Mouse (Mus musculus) ovary, postnatal 10 days (tissue): ENCODE measurements around the gene Tmem217.
A peak's percentile ranks its signal among the peaks of the same experiment; 100 is the strongest.

ENCODE experiments used
- DNase-seq: peaks from one replicate; pipeline ENCODE4 v3.0.0; 2022; ENCODE audit warnings: low spot score

Tmem217 gene

DNA sequence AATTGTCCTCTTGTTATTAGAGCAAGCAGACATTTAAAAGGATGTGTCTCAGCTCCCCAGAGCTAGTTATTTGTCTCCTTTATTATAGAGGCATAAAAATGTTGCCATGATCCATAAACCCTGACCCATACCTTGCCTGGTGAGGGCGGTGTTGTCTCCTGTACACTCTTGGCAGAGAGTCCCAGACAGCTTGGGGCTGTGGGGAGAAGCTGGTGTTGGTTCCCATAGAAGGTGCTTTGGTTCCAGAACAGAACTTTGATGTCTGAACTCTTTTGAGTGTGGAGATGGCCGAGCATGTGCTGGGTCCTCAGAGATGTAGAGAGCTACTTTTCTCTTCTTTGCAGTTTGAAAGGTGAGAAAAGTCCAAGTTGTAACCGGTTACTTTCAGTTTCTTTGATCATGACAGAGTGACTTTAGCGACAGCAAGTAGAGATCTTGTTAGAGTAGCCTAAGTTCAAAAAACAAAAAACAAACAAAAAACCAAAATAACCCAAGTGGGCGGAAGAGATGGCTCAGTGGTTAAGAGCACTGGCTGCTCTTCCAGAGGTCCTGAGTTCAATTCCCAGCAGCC, at the start of gene Tmem217:
TSS of gene Tmem217 (minus strand) at position 224 of the 571 bp plus-strand sequence.
- no peak for DNase-seq

DNA sequence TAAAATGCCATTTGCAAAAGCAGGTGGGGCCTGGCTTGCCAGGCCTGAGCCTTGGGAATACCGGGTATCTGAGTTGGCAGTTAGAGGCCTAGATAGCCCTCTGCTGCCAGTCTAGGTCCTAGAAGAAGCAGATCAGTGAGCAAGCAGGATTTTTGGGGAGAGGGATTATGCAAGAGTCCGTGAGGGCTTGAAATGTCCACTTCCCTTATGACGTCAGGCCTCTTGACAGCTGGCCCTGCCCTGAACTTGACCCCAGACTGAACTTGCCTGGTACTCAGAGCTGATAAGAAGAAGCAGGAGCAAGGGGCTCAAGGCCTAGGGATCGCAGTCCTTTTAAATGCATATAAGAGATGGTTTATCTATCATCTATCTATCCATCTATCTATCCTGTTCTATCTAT, 49.2 kb upstream of the Tmem217 start:
- no peak for DNase-seq

DNA sequence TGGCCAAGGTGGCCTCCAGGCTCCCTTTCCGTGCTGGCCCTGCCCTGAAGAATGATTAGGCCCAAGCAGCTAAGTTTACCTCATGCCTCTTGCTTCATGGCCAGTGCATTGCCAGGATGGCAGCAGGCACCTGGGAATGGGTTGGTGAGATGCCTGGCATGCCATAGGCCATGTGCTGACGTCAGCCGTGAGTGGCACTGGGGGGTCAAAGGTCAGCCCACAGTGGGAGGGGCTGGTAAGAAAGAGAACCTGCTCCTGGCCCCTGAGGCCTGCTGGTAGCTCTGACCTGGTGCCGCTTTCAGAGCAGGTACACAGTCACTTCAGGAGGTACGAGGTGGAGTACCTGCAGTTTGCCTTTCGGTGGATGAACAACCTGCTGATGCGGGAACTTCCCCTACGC, 47.4 kb upstream of the Tmem217 start:
- no peak for DNase-seq

GRCm38 (mm10) chr17:29599051-29599450, 46.9 kb upstream of the Tmem217 start:
- no peak for DNase-seq

DNA sequence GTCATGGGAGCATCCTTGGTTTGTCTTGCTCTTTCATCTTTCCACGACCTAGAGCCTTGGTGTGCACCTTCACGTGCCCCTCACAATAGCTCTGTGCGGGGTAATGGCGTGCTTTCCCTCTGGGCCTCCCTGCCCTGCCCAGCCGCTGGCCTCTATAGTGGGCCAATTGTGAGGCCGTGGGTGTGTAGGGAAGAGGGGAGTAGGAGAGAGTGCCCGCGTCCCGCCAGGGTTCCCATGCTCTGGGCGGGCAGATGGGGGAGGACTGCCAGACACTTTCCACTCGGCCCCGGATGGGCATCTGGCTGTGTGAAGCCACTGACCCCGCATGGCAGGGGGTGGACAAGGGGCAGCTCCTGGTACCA, 44.6 kb upstream of the Tmem217 start:
- no peak for DNase-seq

GRCm38 (mm10) chr17:29595891-29596770, 43.9 kb upstream of the Tmem217 start:
- DNase-seq, result no peak

GRCm38 (mm10) chr17:29589221-29589898, 37.2 kb upstream of the Tmem217 start:
- no peak for DNase-seq

DNA sequence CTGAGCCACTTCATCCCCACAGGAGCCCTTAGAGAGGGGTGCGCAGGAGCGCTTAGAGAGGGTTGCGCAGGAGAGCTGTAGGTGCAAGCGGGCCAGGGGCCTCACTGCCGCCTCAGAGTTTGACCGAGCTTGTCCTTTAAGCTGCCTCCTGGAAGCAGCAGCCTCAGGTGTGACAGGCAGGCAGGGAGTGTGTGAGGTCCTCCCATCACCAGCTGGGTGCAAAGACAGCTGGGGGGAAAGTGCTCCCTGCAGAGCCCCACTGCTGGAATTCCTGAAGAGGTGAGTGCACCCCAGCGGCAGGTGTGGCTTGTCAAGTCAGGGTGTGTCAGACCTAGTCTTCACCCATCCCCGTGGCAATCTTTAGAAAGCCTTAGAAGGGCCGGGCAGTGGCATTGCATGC, 34.7 kb upstream of the Tmem217 start:
- DNase-seq, result no peak

DNA sequence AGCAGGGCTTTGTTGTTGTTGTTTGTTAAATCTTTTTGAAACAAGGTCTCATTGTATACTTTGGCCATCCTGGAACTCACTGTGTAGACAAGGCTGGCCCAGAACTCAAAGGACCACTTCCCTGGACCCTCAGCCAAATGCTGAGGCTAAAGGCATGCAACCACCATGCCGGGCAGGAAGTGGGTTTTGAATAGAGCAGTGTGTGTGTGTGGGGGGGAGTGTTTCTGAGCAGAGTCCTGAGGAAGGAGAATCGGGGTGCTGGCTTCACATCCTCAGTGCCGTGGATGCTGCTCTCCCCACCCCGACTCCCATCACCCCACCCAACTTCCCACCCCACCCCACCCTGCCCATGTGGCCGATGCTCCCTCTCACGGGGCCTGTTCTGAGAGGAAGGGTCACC, 33.3 kb upstream of the Tmem217 start:
- no peak for DNase-seq

DNA sequence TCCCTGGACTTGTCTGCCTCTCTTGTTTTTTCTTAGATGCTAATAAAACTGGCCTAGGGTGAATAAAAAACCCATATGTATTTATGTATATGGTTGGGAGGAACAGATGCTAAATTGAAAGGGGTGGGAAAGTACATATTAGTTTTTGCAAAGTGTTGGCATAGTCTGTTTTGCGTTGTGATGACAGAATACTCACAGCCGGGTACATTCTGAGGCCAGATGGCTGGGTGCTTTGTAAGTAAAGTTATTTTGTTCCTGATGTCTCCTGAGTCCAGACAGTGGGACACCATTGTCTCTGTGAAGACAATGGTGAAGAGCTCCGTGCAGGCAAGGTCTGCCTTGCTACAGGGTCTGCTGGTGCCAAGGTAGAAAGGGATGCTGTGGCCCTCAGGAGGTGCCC, 32.6 kb upstream of the Tmem217 start:
- DNase-seq, result no peak

- no peak for DNase-seq
Measured at GRCm38 (mm10) chr17:29584306-29584705, 32.1 kb upstream of the Tmem217 start.

GRCm38 (mm10) chr17:29583569-29583968, 31.4 kb upstream of the Tmem217 start:
- DNase-seq, result no peak

DNA sequence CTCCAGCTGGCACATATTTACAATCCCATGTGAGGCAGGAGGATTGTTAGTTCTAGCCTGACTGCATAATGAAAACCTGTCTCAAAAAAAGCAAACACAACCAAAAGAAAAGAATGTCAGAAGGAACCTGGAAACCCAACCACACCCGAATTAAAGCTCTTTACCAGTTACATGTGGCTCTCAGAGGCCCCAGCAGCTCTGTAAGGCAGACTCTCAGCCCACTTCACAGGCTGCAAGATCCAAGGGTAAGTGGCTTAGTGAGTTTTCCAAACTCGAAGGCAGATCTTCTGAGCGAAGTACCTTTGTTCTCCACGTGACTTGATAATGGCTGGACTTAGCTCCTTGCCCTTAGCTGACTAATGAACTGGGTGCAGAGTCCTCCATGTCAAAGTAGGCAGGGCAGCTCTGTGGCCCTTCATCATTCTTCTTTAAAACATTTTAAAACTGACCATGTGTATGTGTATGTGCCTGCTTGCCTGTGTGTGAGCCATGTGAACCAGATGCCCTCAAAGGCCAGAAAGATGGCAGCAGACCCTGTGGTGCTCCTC, 27.5 kb upstream of the Tmem217 start:
- DNase-seq, result no peak

DNA sequence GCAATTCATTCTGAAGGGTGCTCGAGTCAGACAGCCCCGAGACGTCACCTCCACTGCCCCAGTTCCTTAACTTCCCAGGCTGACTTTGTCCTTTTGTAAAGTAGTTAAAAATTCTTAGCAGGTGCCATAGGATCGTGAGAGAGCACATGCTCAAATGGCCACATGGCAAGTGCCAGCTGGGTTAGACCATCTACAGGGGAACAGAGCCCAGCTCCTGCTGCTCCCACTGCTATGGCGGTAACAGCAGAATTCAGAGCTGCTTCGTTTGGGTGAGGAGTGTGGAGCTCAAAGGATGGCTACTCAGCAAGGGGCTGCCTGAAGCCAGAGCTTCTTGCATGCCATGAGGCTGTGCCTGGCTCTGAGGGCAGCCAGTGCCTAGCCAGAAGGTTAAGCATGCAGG, 17.6 kb upstream of the Tmem217 start:
- no peak for DNase-seq

- DNase-seq, result no peak
Measured at GRCm38 (mm10) chr17:29568435-29568834, 16.2 kb upstream of the Tmem217 start.

DNA sequence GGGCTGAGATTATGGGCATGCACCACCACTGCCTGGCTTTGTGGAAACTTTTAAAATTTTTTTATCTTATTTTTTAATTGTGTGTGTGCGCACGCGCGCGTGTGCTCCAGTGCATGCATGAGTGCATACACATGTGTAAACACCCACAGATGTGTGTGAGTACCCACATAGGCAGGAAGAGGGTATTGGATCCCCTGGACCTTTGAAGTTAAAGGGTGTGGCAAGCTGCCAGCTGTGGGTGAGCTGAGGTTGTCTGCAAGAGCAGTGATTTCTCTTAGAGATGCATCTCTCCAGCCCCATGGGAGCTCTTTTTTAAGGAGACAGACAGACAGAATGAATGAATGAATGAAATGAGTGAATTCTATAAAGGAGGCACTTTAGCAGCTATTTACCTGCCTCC, 13.3 kb upstream of the Tmem217 start:
- no peak for DNase-seq

DNA sequence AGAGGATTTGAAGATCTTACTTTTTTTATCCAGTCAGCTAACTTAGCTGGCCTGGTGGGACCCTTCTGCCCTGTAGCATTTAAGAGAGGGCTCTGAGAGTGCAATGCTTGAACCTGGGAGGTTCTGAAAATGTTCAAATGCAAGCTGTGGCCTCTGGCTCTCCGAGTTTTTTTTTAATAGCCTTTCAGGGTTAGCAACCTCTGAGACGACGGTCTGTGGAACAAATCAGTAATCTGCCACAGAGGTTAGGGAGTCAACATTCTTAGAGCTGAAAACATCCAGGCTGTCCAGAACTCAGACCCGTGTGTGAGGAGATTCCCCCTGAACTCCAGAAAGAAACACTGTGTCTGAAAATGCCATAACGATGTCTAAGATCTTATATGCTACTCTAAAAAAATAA, 6.3 kb upstream of the Tmem217 start:
- DNase-seq, result no peak

- no peak for DNase-seq
Measured at GRCm38 (mm10) chr17:29556893-29557292, 4.7 kb upstream of the Tmem217 start.

GRCm38 (mm10) chr17:29556456-29556855, 4.3 kb upstream of the Tmem217 start:
- DNase-seq, result no peak

- no peak for DNase-seq
Measured at GRCm38 (mm10) chr17:29554176-29554575, 2.0 kb upstream of the Tmem217 start.

GRCm38 (mm10) chr17:29551019-29551418, 1.2 kb downstream of the Tmem217 start:
- DNase-seq, result no peak

DNA sequence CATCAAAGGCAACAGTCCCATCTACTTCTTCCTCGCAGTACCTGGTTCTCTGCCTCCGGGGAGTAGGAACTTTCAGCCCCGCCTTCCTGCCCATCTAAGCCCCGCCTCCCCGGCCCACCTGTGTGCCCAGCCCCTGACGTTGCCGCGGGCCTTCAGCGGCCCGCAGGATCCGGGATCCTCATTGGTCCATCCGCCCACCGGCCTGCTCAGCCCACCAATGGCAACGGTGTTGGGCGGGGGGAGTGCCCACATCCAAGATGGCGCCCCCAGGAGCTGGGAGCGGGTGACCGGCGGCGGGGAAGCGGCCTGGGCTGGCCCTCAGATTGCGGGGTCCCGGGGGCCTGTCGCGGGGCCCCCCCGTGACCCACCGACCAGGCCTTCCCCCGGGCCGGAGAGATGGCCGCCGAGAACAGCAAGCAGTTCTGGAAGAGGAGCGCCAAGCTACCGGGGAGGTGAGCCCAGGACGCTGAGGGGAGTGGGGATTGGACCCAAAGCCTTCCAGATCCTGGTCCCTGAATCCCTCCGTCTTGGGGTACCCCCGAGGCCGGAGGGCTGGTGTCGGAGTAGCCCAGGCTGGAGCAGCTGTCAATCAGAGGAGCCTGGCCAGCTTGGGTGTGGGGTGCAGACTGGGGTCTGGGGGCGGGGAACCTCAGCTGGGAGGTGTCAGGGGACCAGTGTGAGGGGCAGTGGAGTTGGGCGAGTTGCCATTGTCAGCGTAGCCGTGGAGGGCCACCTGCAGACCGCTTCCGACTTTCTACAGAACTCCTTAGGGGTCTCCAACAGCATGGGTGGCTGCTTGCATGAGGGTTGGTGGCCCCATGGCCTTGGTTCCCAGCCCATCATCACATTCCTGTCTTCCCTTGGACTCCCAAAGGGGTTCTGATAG, 2.4 kb downstream of the Tmem217 start, which contains the start of the genes Gm17657 and Tbc1d22b:
TSS of gene Gm17657 (minus strand) at position 96 of the 886 bp plus-strand sequence.
TSS of gene Tbc1d22b (plus strand) at position 243 of the 886 bp plus-strand sequence.
- DNase-seq, result peak; percentile 76
